Mouse (Mus musculus) spleen, adult 2 months (tissue): ENCODE data around the gene Pttg1ip.

Experiments
- CTCF ChIP-seq: fragments of 200-500 bp; IDR thresholded peaks from 2 replicates; pipeline ENCODE4 v1.5.1; 2011; ENCODE audit warnings: mild to moderate bottlenecking, inconsistent platforms; ENCODE audit not compliant: insufficient read depth, insufficient read length, insufficient replicate concordance; ENCODE audit errors: extremely low read depth
- POLR2A ChIP-seq: fragments of 200-500 bp; IDR thresholded peaks from 2 replicates; pipeline ENCODE4 v1.6.1; 2011; ENCODE audit warnings: low read depth, low read length, inconsistent platforms

- TF ChIP-seq POLR2A, result no peak
- no peak for TF ChIP-seq CTCF
Measured at GRCm38 (mm10) chr10:77587091-77587775, 5.7 kb downstream of the Pttg1ip start.
